Mouse (Mus musculus): ENCODE results near the gene Mbd3. TPM values are rescaled to one million over a fixed set of nuclear protein-coding genes. Genes with fewer than 3 reads are reported as not detected.

The Mbd3 gene
- polyA plus RNA-seq, 1 experiment: 186 TPM

GRCm38 (mm10) chr10:80363734-80364133 lies 35.6 kb downstream of the Mbd3 start:
- H3K4me3 ChIP-seq (ENCODE audit: insufficient read depth, low read length): no peak overlapping the region

GRCm38 (mm10) chr10:80357994-80358639 lies 41.2 kb downstream of the Mbd3 start:
- TF ChIP-seq POLR2A (IDR thresholded peaks at IDR 0.05; ENCODE audit: extremely low read depth, insufficient read depth, low read length) (no peak), CTCF (IDR thresholded peaks at IDR 0.05; ENCODE audit: extremely low read depth, insufficient read depth, low read length) (no peak)
- H3K4me3 ChIP-seq (ENCODE audit: insufficient read depth, low read length): peak overlapping the region; percentile 48; the same call in 1 of the 2 replicates
- H3K27ac ChIP-seq (ENCODE audit: insufficient read depth, low read length): no peak overlapping the region
- no peaks in the 10 kb centered on the region for H3K4me1 ChIP-seq (ENCODE audit: control insufficient read depth, insufficient read depth, low read length)

More at GRCm38 (mm10) chr10:80363734-80364133, 35.6 kb downstream of the Mbd3 start:
- TF ChIP-seq POLR2A (IDR thresholded peaks at IDR 0.05; ENCODE audit: extremely low read depth, insufficient read depth, low read length): no peak
- TF ChIP-seq CTCF (IDR thresholded peaks at IDR 0.05; ENCODE audit: extremely low read depth, insufficient read depth, low read length): no peak
- Histone ChIP-seq H3K4me1 (ENCODE audit: control insufficient read depth, insufficient read depth, low read length) (no peaks in the 10 kb centered on the region), H3K27ac (ENCODE audit: insufficient read depth, low read length) (no peak overlapping the region)

- H3K4me3 ChIP-seq (ENCODE audit: insufficient read depth, low read length): peak overlapping the region; percentile 48
- TF ChIP-seq CTCF (IDR thresholded peaks at IDR 0.05; ENCODE audit: extremely low read depth, insufficient read depth, low read length) (no peak), POLR2A (IDR thresholded peaks at IDR 0.05; ENCODE audit: extremely low read depth, insufficient read depth, low read length) (no peak)
- no peaks in the 10 kb centered on the region for H3K4me1 ChIP-seq (ENCODE audit: control insufficient read depth, insufficient read depth, low read length)
- no peak overlapping the region for H3K27ac ChIP-seq (ENCODE audit: insufficient read depth, low read length)
Observed at GRCm38 (mm10) chr10:80357336-80357735, 42.0 kb downstream of the Mbd3 start.

GRCm38 (mm10) chr10:80356737-80357136 lies 42.6 kb downstream of the Mbd3 start:
- Histone ChIP-seq H3K27ac (ENCODE audit: insufficient read depth, low read length) (no peak overlapping the region), H3K4me3 (ENCODE audit: insufficient read depth, low read length) (peak overlapping the region; percentile 48), H3K4me1 (ENCODE audit: control insufficient read depth, insufficient read depth, low read length) (no peaks in the 10 kb centered on the region)
- TF ChIP-seq POLR2A (IDR thresholded peaks at IDR 0.05; ENCODE audit: extremely low read depth, insufficient read depth, low read length) (no peak), CTCF (IDR thresholded peaks at IDR 0.05; ENCODE audit: extremely low read depth, insufficient read depth, low read length) (no peak)

GRCm38 (mm10) chr10:80356001-80356682 lies 43.2 kb downstream of the Mbd3 start, which contains the start of gene Plk5:
TSS of gene Plk5 (plus strand) at chr10:80356459.
- H3K27ac ChIP-seq (ENCODE audit: insufficient read depth, low read length): no peak within 1 kb of the TSS

GRCm38 (mm10) chr10:80355431-80355830 lies 43.9 kb downstream of the Mbd3 start:
- Histone ChIP-seq H3K27ac (ENCODE audit: insufficient read depth, low read length) (no peak overlapping the region), H3K4me1 (ENCODE audit: control insufficient read depth, insufficient read depth, low read length) (no peaks in the 10 kb centered on the region), H3K4me3 (ENCODE audit: insufficient read depth, low read length) (0 out of 2 replicates have a peak overlapping the region, but pooled peaks have one; percentile 48)
- TF ChIP-seq POLR2A (IDR thresholded peaks at IDR 0.05; ENCODE audit: extremely low read depth, insufficient read depth, low read length) (no peak), CTCF (IDR thresholded peaks at IDR 0.05; ENCODE audit: extremely low read depth, insufficient read depth, low read length) (no peak)

More at GRCm38 (mm10) chr10:80356001-80356682, 43.2 kb downstream of the Mbd3 start, which contains the start of gene Plk5:
- H3K4me1 ChIP-seq (ENCODE audit: control insufficient read depth, insufficient read depth, low read length): no peaks in the 10 kb centered on the region
- TF ChIP-seq POLR2A (IDR thresholded peaks at IDR 0.05; ENCODE audit: extremely low read depth, insufficient read depth, low read length): no peak
- TF ChIP-seq CTCF (IDR thresholded peaks at IDR 0.05; ENCODE audit: extremely low read depth, insufficient read depth, low read length): no peak
- H3K4me3 ChIP-seq (ENCODE audit: insufficient read depth, low read length): peak within 1 kb of the TSS; percentile 48

GRCm38 (mm10) chr10:80352727-80353126 lies 46.6 kb downstream of the Mbd3 start:
- Histone ChIP-seq H3K4me3 (ENCODE audit: insufficient read depth, low read length) (no peak overlapping the region), H3K4me1 (ENCODE audit: control insufficient read depth, insufficient read depth, low read length) (no peaks in the 10 kb centered on the region), H3K27ac (ENCODE audit: insufficient read depth, low read length) (no peak overlapping the region)
- no peak for TF ChIP-seq CTCF (IDR thresholded peaks at IDR 0.05; ENCODE audit: extremely low read depth, insufficient read depth, low read length)
- TF ChIP-seq POLR2A (IDR thresholded peaks at IDR 0.05; ENCODE audit: extremely low read depth, insufficient read depth, low read length): no peak

GRCm38 (mm10) chr10:80351896-80352295 lies 47.5 kb downstream of the Mbd3 start:
- Histone ChIP-seq H3K27ac (ENCODE audit: insufficient read depth, low read length) (no peak overlapping the region), H3K4me3 (ENCODE audit: insufficient read depth, low read length) (no peak overlapping the region), H3K4me1 (ENCODE audit: control insufficient read depth, insufficient read depth, low read length) (no peaks in the 10 kb centered on the region)
- no peak for TF ChIP-seq POLR2A (IDR thresholded peaks at IDR 0.05; ENCODE audit: extremely low read depth, insufficient read depth, low read length)
- TF ChIP-seq CTCF (IDR thresholded peaks at IDR 0.05; ENCODE audit: extremely low read depth, insufficient read depth, low read length): no peak

GRCm38 (mm10) chr10:80350292-80350691 lies 49.1 kb downstream of the Mbd3 start:
- no peak overlapping the region for H3K4me3 ChIP-seq (ENCODE audit: insufficient read depth, low read length)
- no peak overlapping the region for H3K27ac ChIP-seq (ENCODE audit: insufficient read depth, low read length)
- TF ChIP-seq POLR2A (IDR thresholded peaks at IDR 0.05; ENCODE audit: extremely low read depth, insufficient read depth, low read length) (no peak), CTCF (IDR thresholded peaks at IDR 0.05; ENCODE audit: extremely low read depth, insufficient read depth, low read length) (peak; percentile 91)
- no peaks in the 10 kb centered on the region for H3K4me1 ChIP-seq (ENCODE audit: control insufficient read depth, insufficient read depth, low read length)
